Mouse (Mus musculus): ENCODE data around the gene Ntrk3.

The Ntrk3 gene

DNA sequence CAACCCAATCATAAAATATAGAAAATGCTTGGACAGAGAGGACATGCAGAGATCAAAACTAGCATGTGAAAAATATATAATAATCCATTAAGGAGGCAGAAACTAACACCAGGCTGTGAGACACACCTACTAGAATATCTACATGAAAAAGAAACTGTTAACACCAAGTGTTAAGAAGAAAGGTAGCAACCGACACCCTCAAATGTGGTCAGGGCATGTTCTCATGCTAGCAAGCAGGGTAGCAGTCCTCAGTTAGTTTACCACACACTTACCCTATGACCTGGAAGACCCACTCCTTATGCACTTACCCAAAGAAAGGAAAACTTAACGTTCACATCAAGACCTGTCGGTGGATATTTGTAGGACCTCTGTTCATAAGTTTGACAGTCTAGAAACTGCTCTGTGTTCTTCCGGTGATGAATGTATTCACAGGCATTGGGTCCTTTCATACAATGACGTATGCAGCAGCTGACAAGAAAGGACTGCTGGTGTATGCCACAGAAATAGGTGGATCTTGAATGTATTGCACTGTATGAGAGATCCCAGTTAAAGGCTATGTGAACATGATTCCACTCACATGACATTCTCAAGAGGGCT lies at the start of gene Ntrk3:
Gene Ntrk3 (minus strand): TSS at position 399 of the 597 bp plus-strand sequence.
- no peak for DNase-seq (ENCODE audit: extremely low read depth, low read depth, low spot score)

DNA sequence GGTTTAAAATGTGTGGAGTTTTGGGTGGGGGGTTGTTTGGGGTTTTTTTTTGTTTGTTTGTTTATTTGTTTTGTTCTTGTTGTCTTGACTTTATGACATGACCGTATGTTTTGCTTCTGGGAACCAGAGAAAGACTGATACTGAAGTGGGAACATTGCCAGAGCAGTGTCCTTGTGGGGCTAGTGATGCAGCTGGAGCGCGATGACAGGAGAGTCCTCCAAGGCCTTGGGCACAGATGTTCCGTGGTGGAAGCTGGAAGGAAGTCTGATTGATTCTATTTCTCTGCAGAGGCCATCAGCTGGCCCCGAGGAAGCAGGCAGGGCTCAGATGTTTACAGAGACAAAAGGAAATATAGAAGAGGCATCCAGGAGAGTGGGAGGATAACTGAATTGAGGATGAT lies 48.1 kb upstream of the Ntrk3 start:
- DNase-seq (ENCODE audit: extremely low read depth, low read depth, low spot score) = no peak

DNA sequence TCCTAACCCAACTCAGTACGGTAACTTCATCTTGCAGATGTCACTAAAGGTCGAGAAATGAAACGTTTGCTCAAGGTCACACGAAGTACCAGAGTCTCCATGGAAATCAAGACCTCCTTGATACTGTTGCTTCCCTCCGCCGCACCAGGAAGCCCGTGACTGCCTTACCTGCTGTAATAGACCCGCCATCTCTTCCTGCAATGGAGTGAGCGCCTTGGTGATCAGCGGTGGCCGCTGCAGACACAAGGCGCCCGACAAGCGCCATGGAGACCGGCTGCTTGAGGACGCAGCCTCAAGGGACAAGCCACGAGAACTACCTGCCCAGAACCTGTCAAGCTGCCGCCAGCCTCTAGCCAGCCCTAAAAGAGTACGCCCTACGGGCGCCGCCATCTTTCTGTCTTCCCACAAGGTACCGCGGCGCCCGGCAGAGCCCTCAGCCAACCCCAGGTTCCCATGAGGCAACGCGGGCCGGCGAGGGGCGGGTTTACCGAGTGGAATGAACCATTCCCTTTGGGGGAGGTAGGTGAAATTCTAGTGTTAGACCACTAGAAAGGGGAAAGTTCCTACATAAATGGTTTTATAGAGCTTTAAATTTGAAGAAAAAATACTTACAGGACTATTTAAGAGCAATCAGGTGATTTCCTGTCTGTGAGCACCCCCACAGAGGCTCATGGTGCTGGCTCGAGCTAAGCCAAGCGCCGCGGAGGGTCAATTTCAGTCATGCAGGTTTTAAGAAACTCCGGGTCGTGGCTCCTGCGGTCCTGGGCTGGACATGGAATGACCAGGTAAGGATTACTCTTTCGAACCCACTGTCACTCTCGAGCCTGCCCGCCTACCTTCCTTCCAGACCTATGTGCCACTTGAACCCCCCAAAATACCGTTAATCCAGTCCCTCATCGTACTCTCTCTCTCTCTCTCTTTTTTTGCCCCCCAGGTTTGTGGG lies 45.1 kb upstream of the Ntrk3 start, which contains the start of the genes Mrps11 and Mrpl46:
Gene Mrps11 (plus strand): TSS at position 481 of the 943 bp plus-strand sequence.
Gene Mrpl46 (minus strand): TSS at position 893 of the 943 bp plus-strand sequence.
- no peak for DNase-seq (ENCODE audit: extremely low read depth, low read depth, low spot score)

DNA sequence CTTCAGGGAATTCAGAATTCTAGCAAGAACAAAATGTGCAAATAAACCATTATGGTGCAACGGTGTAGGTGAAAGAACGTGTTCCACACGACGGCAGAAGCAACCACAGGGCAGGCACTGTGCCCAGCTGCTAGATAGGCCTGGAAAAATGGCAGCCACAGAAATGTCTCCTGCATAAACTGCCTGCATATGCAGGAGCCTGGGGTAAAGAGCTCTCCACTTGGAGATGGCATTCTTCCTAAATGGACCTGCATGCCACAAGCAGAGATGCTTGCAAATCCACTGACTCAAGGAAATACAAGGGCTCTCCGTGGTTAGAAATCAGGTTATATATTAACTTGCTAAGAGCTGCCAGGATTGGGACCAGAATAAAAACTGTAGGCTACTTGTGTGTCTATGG lies 40.9 kb upstream of the Ntrk3 start:
- DNase-seq (ENCODE audit: extremely low read depth, low read depth, low spot score) = no peak

DNA sequence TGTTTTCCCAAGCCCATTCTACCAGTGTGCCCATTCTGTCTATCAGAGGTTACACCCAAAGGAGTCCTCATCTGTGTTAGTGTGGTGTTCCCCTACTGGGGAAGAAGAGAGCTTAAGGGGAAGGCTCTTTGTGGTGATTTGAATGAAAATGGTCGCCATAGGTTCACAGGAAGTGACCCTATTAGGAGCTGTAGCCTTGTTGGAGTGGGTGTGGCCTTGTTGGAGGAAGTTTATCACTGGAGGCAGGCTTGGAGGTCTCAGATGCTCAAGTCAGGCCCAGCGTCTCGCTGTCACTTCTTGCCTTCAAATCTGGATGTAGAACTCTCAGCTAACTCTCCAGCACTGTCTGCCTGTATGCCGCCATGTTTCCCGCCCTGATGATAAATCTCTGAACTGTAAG lies 33.1 kb upstream of the Ntrk3 start:
- no peak for DNase-seq (ENCODE audit: extremely low read depth, low read depth, low spot score)

DNA sequence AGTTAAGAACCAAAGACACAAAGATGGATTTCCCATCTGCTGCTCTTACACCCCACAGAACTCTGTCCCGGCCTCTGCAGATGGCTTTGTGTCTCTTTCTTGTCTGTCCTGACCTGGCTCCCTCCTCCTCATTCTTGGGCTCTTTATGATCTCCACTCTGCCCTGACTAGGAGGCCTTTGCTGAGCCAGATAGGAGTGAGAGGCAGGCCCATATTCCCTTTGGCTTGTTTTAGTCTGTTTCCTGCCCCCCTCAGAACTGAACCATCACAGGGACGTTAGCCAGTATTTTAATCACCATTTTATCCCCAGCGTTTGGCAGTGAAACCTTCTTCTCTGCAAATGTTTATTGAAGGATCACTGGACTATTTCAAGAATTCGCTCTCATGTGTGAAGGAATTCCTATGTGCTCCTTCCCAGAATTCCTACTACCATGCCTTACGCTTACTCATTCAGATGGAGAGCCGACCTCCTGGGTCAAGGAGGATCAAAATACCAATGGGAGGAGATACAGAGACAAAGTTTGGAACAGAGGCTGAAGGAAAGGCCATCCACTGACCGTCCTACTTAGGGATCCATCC lies 31.4 kb upstream of the Ntrk3 start:
- no peak for DNase-seq (ENCODE audit: extremely low read depth, low read depth, low spot score)

DNA sequence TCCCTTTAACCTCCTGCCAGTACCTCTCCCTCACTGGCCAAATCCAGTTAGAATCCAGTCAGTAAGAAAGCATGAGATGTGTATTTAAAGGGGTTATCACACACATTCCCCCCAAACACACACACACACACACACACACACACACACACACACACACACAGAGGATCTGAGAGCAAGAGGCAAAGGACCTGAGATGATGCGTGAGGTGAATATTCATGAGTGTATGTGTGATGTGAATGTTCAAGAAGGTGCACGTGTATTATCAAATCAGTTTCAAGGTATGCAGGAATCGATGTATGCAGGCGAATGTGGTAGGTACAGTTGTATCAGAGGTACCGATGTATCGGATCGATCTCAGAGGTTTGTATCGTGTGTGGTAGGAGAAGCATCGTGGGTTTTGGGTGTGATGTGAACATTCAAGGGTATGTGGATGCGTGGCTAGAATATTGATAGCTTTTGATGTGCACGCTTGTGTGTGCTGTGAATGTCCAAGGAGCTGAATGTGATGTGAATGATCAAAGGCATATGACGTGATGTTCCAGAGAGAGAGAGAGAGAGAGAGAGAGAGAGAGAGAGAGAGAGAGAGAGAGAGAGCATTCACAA lies 30.2 kb upstream of the Ntrk3 start:
- DNase-seq (ENCODE audit: extremely low read depth, low read depth, low spot score) = no peak

DNA sequence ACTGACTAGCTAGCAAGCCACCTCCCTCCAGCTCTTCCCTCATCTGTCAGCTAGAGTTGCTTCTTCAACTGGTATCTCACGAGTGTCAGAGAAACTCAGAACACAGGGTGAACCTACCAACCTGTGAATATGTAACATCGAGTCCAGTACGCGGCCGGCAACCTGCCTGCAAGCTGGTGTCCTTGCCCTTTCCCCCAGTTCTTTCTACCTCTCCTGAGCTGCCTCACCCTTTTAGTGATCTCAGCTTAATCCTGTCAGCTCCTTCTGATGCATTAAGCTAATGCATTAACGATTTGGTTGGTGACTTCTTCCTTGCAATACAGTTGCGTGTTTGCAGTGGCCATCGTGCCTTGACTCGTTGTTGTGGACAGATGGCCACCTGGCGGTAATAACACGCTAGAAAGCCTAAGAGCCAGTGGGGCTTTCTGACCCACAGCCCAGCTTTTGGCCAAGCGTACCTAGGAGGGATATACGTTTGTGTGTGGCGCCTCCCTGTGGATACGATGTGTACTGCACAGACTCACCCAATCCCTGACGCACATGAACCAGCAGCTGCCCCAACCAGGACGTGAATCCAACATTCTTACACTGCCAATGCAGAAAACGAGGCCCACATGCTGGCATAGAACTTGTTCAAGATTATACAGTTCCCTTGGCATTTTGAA lies 28.3 kb upstream of the Ntrk3 start:
- DNase-seq (ENCODE audit: extremely low read depth, low read depth, low spot score) = no peak

DNA sequence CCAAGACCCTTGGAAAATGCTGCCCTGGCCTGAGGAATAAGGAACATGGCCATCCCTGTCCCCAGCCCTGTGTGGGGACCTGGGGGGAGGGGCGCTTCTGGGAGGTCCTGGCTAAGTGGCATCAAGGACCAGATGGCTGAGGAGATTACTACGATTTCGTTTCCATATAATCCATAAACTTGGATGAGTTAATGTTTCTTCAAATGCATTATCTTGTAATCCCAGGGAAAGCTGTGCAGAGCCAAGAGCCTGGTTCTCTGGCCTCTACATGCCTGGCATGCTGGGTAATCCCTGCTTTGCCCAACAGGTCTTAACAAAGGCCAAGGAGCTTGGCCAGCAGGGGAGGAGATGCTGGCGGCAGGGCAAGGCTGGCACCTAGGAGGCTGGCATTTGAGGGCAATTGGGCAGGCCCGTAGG lies 27.4 kb upstream of the Ntrk3 start:
- DNase-seq (ENCODE audit: extremely low read depth, low read depth, low spot score) = peak; percentile 77

DNA sequence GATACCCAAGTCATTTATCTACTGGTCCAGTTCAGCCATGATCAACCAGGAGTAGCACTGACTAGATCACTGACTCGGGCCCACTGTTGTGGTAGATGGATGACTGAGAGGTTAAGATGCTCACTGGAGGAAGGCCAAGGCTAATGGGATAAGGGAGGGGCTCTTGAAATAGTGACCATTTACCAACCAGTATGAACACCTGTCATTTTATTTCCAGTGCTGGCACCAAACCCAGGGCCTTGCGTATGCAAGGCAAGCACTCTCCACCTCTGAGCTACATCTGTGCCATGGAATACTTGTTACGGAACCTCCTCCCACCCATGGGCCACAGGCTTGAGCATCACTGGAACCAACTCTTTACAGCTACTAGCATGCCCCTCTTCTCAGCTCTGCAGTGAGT lies 26.0 kb upstream of the Ntrk3 start:
- DNase-seq (ENCODE audit: extremely low read depth, low read depth, low spot score) = no peak

DNA sequence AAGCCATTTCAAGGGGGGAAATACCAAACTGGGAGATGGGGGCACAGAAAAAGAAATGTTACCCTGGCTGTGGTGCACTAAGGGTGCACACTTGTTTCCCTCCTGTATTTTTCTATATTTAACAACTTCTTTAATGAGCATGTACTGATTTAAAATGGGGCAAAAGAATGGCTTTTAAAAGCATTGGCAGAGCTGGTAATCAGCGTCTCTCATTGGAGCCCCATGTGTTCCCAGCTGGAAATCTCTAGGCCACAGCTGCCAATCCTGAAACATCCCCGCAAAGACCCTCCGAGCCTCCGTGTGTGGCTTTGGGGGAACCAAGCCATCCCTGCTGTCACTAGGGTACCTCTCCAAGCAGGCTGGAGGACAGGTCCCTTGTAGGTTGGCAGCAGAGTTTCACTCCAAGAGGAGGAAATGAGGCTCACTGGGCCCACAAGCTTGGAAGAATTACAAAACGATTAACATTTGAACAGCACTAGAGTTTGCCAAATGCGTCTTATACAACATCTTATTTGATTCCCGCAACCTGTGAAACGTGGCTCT lies 16.7 kb upstream of the Ntrk3 start:
- DNase-seq (ENCODE audit: extremely low read depth, low read depth, low spot score) = no peak

DNA sequence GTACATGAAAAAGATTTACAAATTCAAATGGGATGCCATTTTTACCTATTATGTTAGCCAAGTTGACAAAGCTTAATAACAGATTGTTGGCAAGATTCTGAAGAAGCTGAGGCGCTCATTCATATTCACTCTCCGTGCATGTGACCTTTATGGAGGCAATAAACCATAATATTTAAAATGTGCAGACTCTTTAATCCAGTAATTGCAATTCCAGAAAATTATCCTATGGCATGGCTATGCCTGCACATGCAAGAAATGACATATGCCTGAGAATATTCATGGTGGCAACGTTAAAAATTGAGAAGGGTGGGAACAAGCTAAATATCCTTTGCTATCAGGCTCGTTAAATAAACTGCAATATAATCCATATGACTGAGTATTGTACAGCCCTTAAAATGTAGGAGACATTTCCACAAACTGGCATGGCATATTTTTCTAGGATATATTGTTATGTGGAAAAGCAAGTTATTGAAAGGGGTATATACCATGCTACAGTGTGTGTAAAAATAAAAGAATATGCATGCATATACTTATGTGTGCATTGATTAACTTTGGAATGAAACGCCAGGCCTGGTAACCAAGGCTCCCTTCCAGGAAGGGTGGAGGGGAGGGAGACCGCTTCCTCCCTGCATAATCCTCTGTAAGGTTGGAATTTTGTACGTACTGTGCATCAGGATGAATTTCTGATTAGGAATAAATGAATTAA lies 16.1 kb upstream of the Ntrk3 start:
- no peak for DNase-seq (ENCODE audit: extremely low read depth, low read depth, low spot score)

DNA sequence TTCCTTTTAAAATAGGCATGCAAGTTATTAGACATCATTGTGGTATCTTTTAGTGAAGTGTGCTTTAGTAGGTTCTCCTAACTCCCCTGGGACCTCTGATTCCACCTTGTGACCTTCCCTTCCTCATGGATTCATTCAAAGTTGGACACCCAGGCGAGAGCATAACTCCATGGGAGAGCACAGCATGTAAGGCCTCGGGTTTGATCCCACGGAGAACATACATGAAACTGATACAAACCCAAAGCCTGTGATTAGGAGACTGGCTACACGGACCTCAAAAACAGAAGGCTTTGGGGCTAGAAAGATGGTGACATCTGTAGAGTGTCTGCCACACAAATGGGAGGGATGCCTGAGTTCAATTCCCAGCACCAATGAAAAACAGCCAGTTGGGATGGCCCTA lies 15.1 kb upstream of the Ntrk3 start:
- DNase-seq (ENCODE audit: extremely low read depth, low read depth, low spot score) = no peak

DNA sequence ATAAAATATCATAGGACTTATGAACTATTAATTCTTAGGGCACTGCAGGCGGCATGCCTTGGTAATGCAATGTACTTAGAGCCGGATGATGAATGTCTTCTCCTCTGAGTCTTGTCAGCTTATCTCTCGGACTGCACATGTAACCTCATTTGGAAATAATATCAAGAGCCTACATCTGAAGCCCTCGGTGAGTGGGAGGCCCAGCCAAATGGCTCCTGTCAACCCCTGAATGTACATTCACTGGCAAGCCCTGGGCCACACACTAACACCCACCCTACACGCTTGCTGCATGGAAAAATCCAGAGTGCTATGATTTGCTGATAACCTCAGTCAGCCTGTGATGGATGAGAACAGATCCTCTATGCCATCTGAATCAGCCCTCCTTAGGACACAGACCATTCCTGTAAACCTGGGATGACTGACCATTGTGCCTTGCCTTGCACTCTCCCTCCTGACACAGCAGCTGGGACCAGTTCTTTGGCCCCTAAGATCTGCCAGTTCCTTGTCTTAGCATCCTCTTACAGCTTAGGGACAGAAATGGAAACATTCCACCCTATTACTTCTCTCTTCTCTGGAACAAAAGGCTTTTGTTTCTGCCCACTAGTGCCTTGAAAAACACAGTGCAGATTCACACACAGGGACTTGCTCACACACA lies 6.0 kb upstream of the Ntrk3 start:
- no peak for DNase-seq (ENCODE audit: extremely low read depth, low read depth, low spot score)

DNA sequence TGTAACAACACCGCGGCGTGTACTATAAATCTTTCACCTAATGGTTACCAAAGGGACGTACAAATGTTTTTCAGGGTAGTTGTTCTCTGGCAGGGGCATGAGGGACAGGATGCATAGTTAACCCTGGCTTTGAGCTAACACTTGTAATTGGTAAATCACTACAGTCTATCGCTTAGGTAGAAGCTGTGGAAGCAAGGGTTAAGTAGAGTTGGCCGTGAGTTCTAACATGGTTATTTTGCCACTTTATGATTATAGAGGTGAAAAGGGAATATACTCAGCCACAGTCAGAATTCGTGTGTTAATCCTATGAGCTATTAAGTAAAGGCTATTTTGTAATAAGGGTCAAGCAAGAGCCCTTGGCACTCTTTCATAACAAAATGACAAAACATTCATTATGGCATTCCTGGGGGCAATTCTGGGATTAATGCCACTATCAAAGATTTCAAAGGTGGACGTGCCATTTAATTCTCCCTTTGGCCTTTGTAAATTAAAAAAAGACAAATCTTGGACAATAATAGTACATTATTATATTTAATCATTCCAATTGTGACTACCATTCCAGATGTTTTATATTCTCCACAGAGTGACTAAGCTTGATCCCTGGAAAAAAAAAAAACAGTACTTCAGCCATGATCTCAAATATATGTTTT lies 1.7 kb upstream of the Ntrk3 start:
- peak; percentile 80 for DNase-seq (ENCODE audit: extremely low read depth, low read depth, low spot score)

DNA sequence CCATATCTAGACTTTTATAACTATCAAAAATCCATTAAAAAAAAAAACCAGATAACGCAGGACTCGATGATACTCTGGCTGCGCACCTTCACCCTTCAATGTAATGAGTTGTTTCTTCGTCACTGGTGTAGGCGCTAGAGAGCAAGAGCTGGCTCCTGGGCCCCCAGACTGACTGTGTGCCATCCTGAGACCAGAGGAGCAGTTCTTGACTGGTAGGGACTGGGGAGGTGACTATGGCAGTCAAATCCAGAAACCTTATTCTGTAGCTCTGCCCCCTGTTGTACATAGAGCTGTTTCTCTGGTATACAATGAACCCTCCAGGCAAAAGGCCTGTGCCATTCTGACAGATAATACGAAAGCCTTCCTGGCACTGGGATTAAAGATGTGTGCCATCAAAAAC lies 616 bp downstream of the Ntrk3 start:
- no peak for DNase-seq (ENCODE audit: extremely low read depth, low read depth, low spot score)

DNA sequence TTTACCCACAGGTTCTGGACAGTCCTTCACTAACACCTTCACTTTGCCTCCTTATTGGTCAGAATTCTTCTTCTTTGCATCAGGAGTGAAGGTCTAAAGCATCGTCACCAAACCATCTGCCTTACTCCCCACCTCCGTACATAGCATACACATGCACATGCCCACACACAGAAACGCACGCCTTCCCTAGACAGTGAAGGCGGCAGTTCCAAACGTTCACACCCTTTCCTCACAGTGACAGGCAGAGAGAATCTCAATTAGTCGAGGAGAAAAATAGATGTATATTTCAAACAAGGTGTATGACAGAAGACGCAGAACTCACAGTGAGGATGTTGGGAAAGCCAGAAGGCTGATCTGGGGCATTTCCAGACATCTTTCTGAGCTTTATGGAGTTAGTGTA lies 6.4 kb downstream of the Ntrk3 start:
- DNase-seq (ENCODE audit: extremely low read depth, low read depth, low spot score) = no peak

DNA sequence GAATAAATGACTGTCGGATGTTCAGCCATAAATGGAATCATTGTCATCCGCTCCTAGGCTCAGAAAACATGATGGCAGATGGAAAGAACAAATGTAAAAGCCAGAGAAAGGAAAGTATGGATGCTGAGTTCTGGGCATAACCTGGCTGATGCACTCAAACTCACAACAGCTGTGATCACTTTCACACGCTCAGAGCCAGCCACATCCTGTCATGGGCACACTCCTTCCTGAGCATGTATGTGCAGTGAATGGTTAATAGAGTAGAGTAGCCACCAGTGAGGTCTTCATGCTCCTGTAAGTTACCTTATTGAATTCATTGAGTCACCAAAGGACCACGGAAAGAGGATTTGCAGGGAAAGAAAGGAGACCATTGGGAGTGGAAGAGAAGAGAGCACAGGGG lies 13.2 kb downstream of the Ntrk3 start:
- DNase-seq (ENCODE audit: extremely low read depth, low read depth, low spot score) = no peak

DNA sequence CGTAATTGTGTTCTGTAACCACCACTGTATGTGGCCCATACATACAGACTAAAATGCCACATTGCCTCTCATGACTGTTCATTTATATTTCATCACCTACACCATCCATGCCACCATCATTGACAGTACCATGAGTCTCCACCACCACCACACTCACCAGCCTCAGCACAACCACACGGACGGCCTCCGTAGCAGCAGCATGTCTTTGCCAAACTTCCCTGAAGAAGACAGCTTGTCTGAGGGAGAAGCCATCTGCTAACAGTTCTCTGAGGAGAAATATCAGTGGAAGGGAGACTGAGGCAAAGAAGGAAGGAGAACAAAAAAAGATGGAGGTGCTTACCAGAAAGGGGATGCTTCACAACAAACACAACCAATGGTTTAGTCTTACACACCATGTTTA lies 15.8 kb downstream of the Ntrk3 start:
- no peak for DNase-seq (ENCODE audit: extremely low read depth, low read depth, low spot score)

Data from fat pad, adult 2 months (tissue).